Mouse (Mus musculus) right cerebral cortex, adult 2 months (tissue): Measurements from ENCODE around the gene Cyp2w1.
"Not testable (repeated sequence)": the region's sequence is repeated elsewhere in the genome, so short reads cannot be mapped to it uniquely, and the experiment has no call there.

Source experiments
- DNase-seq, 2 experiments: peaks; one replicate each; pipeline ENCODE4 v3.0.0; 2021 to 2022; ENCODE audit warnings: low spot score in 2 of 2

Cyp2w1 gene

GRCm38 (mm10) chr5:139332590-139333272 is 19.7 kb upstream of the Cyp2w1 start:
- DNase-seq, result no peak

DNA sequence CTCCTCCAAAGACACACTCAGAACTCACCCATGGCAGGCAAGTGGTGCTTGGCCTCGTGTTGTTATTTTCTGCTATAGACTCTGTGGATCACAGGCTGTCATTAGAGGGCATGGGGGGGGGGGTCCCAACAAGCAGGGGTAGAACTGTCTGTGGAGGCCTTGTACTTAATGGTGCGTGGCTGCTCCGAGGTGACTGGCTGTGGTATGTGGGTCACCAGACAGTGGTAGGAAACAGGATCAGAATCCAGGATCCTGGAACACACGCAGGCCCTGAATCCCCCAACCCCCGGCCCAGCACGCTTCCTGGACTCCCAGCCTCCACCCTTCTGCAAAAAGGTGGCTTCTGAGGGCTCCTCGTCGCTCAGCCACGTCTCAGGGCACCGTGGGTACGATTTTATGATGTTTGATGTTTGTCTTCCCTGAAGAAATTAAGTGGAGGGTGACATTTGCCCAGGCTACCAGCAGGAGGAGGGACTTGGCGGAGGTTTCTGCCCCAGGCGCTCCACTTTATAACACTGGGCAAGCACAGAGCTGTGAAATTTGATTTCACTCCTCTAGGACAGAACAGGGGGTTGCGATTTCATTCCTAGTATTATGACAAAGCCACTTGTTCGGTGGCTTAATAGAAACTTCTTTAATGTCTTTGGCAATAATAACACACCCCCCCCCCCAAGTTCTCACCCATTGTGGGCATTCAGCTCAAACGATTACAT is 19.0 kb upstream of the Cyp2w1 start:
- DNase-seq, result no peak

DNA sequence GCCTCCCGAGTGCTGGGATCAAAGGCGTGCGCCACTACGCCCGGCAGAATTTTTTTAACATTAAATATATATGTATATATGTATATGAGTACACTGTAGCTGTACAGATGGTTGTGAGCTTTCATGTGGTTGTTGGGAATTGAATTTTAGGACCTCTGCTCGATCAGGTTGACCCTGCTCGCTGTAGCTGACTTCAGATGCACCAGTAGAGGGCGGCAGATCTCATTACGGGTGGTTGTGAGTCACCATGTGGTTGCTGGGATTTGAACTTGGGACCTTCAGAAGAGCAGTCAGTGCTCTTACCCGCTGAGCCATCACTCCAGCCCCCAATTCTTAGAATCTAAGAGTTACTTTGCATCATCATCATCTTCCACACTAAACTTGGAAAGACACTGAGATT is 18.0 kb upstream of the Cyp2w1 start:
- not testable (repeated sequence) for DNase-seq

DNA sequence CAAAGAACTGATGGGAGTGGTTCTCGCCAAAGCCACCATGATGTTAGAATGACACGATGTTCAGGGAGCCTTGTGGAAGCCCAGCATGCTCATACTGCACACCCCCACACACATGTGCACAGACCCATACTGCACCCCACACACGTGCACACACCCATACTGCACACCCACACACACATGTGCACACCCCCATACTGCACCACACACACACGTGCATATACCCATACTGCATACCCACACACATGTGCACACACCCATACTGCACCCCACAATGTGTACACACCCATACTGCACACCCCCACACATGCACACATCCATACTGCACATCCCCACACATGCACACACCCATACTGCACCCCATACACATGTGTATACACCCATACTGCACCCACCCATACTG is 16.8 kb upstream of the Cyp2w1 start:
- DNase-seq, result no peak

- DNase-seq, result no peak
These were observed 14.5 kb upstream of the Cyp2w1 start for GRCm38 (mm10) chr5:139337826-139338370.

DNA sequence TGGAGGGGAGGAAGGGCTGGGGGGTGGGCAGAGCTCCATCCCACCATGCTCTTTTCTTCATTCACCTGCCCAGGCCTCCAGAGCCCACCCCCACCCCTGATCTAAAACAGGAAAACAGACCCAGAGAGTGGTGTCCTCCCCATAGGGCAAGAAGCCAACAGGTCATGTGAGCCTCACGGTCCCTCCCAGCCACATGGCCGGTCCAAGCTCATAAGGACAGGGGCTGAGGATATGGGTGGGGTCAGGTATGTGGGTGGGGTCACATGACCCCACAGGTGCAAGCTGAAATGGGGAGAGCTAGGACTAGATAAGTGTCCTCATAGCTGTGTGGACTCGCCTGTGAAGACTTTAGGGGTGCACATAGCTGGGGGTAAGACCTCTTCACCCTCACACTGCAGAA is 14.0 kb upstream of the Cyp2w1 start:
- no peak for DNase-seq

DNA sequence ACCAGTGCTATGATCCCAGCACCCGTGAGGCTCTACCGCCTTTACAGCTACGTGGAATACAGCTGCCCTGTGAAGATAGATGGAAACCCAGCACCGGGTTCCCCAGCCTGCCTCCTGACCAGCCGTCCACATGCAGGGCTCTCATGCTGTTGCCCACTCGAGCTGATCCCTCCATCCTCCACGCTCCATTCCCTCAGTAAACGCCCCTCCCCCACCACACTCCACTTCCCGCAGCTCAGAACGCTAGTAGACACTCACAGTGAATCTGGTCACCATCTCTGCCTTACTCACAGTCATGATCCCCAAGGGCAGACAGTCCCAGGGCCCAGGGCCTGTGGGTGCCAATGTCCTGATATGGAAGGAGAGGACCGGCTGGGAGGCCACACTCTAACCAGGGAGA is 13.5 kb upstream of the Cyp2w1 start:
- no peak for DNase-seq

DNA sequence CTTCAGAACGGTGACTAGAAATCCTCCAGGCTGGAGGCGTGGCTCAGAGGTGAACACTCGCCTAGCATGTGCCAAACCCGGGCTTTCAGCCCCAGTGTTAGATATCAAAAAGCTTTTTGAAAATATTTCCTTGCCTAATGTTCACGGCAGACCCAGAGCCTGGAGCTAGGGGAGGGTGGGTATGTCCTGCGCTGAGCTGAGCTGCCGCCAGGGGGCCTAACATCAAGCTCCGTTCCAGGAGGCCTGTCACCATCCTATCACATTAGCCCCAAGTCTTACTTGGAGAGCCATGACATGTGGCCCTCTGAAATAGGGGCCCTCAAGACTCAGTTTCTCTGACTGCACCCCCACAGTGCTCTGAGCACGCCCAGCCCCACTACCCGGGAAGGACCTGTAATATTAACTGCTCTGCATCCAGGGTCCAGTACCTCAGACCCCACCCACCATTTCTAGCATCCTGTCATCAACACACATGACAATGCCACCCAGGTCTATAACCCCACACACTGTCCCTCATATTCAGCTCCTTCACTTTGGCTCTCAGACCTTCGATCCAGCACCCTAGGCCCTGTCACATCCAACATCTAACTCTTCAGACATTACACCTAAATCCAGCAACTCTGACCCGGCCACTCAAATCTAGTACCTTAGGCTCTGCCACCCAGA is 8.3 kb upstream of the Cyp2w1 start:
- peak; percentile 70 to 82 for DNase-seq

- peak; percentile 91 to 92 for DNase-seq
These were observed 7.6 kb upstream of the Cyp2w1 start for GRCm38 (mm10) chr5:139344687-139345363.

DNA sequence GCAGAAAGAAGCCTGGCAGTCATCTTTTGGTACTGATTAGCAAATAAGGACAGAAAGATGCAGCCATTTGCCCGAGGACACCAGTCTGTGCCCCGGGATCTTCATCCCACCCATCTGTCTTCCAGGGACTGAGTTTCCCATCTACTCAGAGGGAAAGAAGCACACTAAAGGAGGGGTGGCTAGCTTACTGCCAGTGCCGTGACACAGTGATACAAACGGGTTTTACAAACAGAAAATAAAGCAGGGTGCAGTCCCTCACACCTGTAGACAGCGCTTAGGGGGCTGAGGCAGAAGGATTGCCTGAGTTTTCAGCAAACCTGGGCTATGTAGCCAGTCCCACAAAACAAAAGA is 7.1 kb upstream of the Cyp2w1 start:
- DNase-seq, result no peak

- DNase-seq, result no peak
These were observed 5.2 kb upstream of the Cyp2w1 start for GRCm38 (mm10) chr5:139347225-139347624.

GRCm38 (mm10) chr5:139349713-139350112 is 2.7 kb upstream of the Cyp2w1 start:
- DNase-seq, result no peak

GRCm38 (mm10) chr5:139351134-139351533 is 1.3 kb upstream of the Cyp2w1 start, which contains the start of gene Cox19:
Gene Cox19 (minus strand): TSS chr5:139351418.
- DNase-seq, result no peak

- DNase-seq, result no peak
These were observed 789 bp upstream of the Cyp2w1 start for GRCm38 (mm10) chr5:139351628-139352027.

- no peak for DNase-seq
These were observed 1.1 kb downstream of the Cyp2w1 start for GRCm38 (mm10) chr5:139353496-139353895.

DNA sequence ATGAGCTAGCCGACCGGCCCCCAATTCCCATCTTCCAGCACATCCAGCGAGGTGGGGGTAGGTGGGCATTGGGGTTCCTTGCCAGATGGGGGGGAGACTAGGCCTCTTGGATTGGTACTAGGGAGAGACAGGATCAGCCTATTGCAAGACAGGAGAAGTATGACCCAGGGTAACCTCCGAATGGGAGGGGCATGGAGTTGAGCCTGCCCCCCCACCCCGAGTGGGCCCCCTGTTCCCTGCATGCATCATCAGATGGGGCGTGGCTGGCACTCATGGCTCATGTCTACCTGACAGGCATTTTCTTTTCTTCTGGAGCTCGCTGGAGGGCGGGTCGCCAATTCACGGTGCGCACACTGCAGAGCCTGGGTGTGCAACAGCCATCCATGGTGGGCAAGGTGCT is 1.5 kb downstream of the Cyp2w1 start:
- DNase-seq, result no peak

DNA sequence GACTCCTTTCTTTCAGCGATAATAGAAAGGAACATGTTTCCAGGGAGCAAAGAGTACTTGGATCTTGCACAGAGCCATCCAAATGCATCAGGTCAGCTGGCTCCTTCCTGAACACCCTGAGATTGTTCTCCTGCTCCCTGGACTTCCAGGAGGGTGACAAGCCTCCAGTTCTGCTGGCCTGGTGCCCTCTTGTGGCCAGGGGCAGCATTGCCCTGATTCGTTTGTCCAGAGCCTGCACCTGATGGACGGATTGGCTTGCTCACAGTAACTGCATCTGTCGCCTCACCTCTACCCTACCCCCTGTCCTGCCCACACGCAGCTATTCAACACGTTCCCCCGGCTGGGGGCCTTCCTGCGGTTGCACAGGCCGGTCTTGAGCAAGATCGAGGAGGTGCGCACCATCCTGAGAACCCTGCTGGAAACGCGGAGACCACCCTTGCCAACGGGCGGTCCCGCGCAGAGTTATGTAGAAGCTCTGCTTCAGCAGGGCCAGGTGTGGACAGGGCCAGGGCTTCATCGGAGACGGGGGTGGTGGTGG is 2.9 kb downstream of the Cyp2w1 start:
- peak; percentile 85 to 87 for DNase-seq

DNA sequence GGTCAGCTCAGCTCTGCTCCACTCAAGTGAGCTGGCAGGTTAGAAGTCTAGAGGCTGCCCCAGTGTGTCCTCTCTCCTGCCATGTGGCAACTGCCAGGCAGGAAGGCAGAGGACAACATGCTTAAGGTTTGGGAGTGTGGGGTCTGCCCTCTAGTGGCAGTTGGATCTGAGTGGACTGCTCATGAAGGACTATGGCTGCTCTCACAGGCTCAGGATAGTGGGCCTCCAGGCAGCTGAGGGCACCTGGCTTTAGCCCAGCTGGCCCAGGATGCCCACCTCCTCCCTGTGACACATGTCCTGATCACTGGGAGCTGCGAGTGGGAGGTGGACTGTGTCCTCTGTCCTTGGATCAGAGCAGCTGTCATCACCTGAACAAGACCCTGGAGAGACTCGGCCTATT is 6.2 kb downstream of the Cyp2w1 start:
- DNase-seq, result peak; percentile 40 to 46

GRCm38 (mm10) chr5:139359244-139359643 is 6.8 kb downstream of the Cyp2w1 start:
- no peak for DNase-seq

GRCm38 (mm10) chr5:139363858-139364257 is 11.4 kb downstream of the Cyp2w1 start:
- no peak for DNase-seq

DNA sequence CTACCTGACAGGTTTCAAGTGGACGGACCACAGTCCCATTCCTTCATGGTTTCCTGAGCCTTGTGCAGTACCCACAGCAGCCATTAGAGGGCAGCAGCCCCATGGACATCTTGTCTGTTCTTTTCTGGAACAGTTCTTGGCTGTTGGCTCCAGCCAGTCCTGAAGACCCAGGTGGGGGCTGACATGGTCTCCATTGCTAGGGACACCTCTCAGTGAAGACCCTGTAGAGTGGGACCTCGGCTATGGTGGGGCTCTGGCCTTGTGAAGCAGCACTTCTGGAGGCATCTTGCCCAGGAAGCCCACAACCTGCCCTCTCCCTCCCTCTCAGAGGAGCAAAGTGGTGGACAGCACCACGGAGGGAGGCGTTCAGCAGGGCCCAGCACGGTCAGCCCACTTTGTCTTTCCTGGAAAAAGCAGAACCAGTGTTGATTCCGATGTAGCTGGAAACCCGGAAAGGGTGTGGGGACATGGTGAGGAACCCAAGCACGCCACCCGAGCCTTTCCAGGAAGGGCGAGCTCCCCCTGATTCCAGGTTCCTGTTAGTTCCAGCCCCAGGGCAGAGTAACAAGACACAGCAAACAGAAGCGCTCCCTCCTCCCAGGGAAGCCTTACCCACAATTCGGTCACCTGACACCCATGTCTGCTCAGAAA is 12.0 kb downstream of the Cyp2w1 start:
- DNase-seq, result peak; percentile 95
